Mouse (Mus musculus) midbrain, embryonic 13.5 days (tissue): ENCODE results near the gene Sh2d5. TPM values are rescaled to one million over a fixed set of nuclear protein-coding genes. Genes with fewer than 3 reads are reported as not detected.
A peak's percentile ranks its signal among the peaks of the same experiment; 100 is the strongest.

Experiments used
- ATAC-seq: fragments of 200-750 bp; cut with Nextera tagmentation; 2 replicates; pipeline ENCODE4 v1.8.0; 2017; ENCODE audit warnings: mild to moderate bottlenecking, moderate TSS enrichment, moderate library complexity
- H3K27ac ChIP-seq: fragments of 300-500 bp; sonication (generic); 2 replicates; pipeline ENCODE4 v1.5.1; 2015; ENCODE audit warnings: inconsistent platforms, mild to moderate bottlenecking, moderate library complexity
- H3K27me3 ChIP-seq: fragments of 300-500 bp; sonication (generic); 2 replicates; pipeline ENCODE4 v1.6.1; 2015; ENCODE audit warnings: mild to moderate bottlenecking, inconsistent platforms
- H3K36me3 ChIP-seq: fragments of 300-500 bp; sonication (generic); 2 replicates; pipeline ENCODE4 v1.6.1; 2015; ENCODE audit warnings: mild to moderate bottlenecking, inconsistent platforms
- H3K4me1 ChIP-seq: fragments of 300-500 bp; sonication (generic); replicated peaks from 2 replicates; pipeline ENCODE4 v1.6.1; 2015; ENCODE audit warnings: inconsistent platforms
- H3K4me2 ChIP-seq: fragments of 300-500 bp; sonication (generic); replicated peaks from 2 replicates; pipeline ENCODE4 v1.6.1; 2015; ENCODE audit warnings: moderate library complexity, mild to moderate bottlenecking, inconsistent platforms
- H3K4me3 ChIP-seq: fragments of 300-500 bp; sonication (generic); replicated peaks from 2 replicates; pipeline ENCODE4 v1.5.1; 2015; ENCODE audit warnings: mild to moderate bottlenecking, inconsistent platforms
- H3K9ac ChIP-seq: fragments of 300-500 bp; sonication (generic); replicated peaks from 2 replicates; pipeline ENCODE4 v1.6.1; 2015; ENCODE audit warnings: mild to moderate bottlenecking, inconsistent platforms
- H3K9me3 ChIP-seq: fragments of 300-500 bp; sonication (generic); 2 replicates; pipeline ENCODE4 v1.6.1; 2016; ENCODE audit warnings: mild to moderate bottlenecking, inconsistent platforms
- WGBS: fragments of 180-500 bp; shearing (Covaris S2); methylation state at CpG from one replicate; pipeline ENCODE4 v1.1.7; 2015; 5-methylcytosine and 5-hydroxymethylcytosine counted together
- polyA plus RNA-seq: library from polyadenylated mRNA; unstranded; fragments of >200 nt; fragmentation: Nextera tagmentation; extraction: Ambion mirVana; gene quantifications from 2 replicates; pipeline ENCODE4 v1.2.1, GENCODE M21; 2015

Gene Sh2d5
- polyA plus RNA-seq, 1 experiment from 2014 or later: 8.5 TPM

- H3K9ac ChIP-seq: no peak overlapping the region
- peaks cover 21% of the 10 kb centered on the region for H3K27me3 ChIP-seq
- no peaks in the 10 kb centered on the region for H3K36me3 ChIP-seq
- H3K4me3 ChIP-seq: no peak overlapping the region
- H3K4me1 ChIP-seq: peaks cover 6% of the 10 kb centered on the region
- ATAC-seq: no peak
- 93% methylated on average over 10 of the region's 10 CpGs for WGBS
- H3K4me2 ChIP-seq: no peak overlapping the region
- H3K9me3 ChIP-seq: no peaks in the 10 kb centered on the region
- H3K27ac ChIP-seq: no peak overlapping the region
Observed at GRCm38 (mm10) chr4:138267869-138268268, 17.7 kb downstream of the Sh2d5 start.

DNA sequence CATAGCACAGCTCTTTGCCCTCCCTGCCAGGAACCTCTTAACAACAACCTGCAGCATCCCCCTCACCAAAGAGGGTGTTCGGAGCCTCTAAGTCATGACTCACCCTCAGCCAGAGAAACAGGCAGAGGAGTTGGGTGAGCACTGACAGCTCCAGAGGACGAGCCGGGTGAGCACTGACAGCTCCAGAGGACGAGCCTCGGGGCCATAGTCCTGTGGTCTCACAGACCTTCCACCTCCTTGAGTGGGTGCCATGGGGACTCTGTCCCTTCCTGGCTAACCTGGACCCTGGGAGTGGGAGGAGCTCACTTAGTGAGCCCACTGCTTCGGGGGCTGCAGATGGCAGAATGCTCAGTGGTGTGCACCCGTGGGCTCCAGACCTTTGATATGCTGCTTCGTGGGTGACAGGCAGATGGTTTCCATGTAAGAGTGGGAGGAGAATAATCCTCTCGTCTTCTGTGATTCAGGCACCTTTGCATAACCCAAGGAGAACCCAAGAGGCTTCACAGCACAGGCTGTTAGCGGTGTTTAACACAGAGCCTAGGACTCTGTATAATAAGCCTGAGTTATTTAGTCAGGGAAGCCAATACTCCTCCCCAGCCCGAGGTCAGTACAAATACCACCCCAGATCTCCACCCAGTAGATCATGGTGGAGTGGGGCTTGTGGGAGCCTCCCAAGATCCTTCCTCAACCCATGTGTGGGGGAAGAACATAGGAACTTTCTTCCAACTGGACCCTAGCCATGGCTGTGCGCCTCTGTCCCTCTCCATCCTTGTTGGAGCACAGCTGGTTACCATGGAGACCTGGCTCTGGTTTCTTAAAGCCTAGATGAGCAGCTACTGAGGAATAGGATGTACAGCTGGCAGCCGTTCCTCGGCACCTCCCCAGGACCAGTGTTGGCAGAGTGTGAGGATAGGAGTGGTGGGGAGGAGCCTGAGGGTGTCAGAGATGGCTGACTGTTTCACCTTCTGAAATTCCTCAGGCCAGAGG lies 22.1 kb downstream of the Sh2d5 start:
- 0 out of 2 replicates have a peak, but pooled peaks cover 4% of the 10 kb centered on the region for H3K4me1 ChIP-seq
- WGBS: 71% methylated on average over 14 of the region's 14 CpGs

DNA sequence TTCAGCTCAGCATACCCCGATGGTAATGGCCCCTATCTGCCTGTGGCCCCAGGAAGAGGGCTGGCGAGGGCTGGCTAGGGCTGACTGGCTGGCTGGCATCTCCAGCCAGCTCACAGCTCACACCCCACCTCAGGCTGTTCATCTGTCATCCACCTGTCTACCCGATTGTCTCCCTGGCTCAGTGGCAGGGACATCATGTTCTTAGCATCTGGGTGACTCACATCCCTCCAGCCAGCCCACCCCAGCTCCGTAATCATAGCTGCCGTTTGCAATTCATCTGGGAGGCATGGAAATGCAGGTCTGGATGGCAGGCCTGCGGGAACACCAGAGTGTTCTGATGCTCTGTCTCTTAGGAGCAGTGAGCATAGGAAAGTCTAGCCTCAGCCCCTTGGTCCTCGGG lies 28.1 kb downstream of the Sh2d5 start:
- no peaks in the 10 kb centered on the region for H3K9me3 ChIP-seq
- H3K4me1 ChIP-seq: no peaks in the 10 kb centered on the region
- H3K9ac ChIP-seq: no peak overlapping the region
- 0 out of 2 replicates have a peak, but pooled peaks cover 7% of the 10 kb centered on the region for H3K27me3 ChIP-seq
- H3K4me2 ChIP-seq: no peak overlapping the region
- H3K36me3 ChIP-seq: no peaks in the 10 kb centered on the region
- no peak overlapping the region for H3K4me3 ChIP-seq
- no peak overlapping the region for H3K27ac ChIP-seq
- WGBS: 84% methylated on average over 7 of the region's 7 CpGs
- ATAC-seq: no peak

More for the DNA sequence above, 22.1 kb downstream of the Sh2d5 start:
- no peaks in the 10 kb centered on the region for H3K27me3 ChIP-seq
- H3K9ac ChIP-seq: no peak overlapping the region
- H3K4me3 ChIP-seq: no peak overlapping the region
- ATAC-seq: no peak
- no peaks in the 10 kb centered on the region for H3K36me3 ChIP-seq
- no peaks in the 10 kb centered on the region for H3K9me3 ChIP-seq
- H3K27ac ChIP-seq: no peak overlapping the region
- no peak overlapping the region for H3K4me2 ChIP-seq

GRCm38 (mm10) chr4:138282834-138283233 lies 32.6 kb downstream of the Sh2d5 start:
- no peaks in the 10 kb centered on the region for H3K36me3 ChIP-seq
- H3K4me1 ChIP-seq: no peaks in the 10 kb centered on the region
- H3K9ac ChIP-seq: no peak overlapping the region
- H3K27me3 ChIP-seq: 0 out of 2 replicates have a peak, but pooled peaks cover 3% of the 10 kb centered on the region
- H3K4me3 ChIP-seq: no peak overlapping the region
- peak; percentile 58; the same call in 1 of the 2 replicates for ATAC-seq
- H3K9me3 ChIP-seq: 0 out of 2 replicates have a peak, but pooled peaks cover 6% of the 10 kb centered on the region
- no peak overlapping the region for H3K27ac ChIP-seq
- H3K4me2 ChIP-seq: no peak overlapping the region
- 22% methylated on average over 4 of the region's 4 CpGs for WGBS

DNA sequence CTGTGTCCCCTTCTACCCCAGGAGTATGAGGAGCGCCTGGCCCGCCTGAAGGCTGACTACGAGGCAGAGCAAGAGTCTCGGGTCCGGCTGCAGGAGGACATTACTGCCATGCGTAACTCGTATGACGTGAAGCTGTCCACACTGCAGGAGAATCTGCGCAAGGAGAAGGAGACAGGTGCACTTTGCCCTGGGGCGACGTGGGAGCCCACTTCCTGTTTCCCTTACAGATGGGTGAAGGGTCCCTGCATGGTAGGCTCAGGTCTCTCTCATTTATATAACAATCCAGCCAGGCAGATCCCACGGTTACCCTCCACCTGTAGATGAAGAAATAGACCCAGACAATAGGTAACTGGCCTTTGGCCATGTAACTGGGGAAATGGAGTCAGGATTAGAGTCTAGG lies 36.2 kb downstream of the Sh2d5 start:
- no peak overlapping the region for H3K27ac ChIP-seq
- 0 out of 2 replicates have a peak, but pooled peaks cover 4% of the 10 kb centered on the region for H3K27me3 ChIP-seq
- 86% methylated on average over 12 of the region's 12 CpGs for WGBS
- H3K9ac ChIP-seq: no peak overlapping the region
- H3K4me1 ChIP-seq: no peaks in the 10 kb centered on the region
- no peak overlapping the region for H3K4me2 ChIP-seq
- ATAC-seq: no peak
- no peaks in the 10 kb centered on the region for H3K36me3 ChIP-seq
- H3K4me3 ChIP-seq: no peak overlapping the region
- H3K9me3 ChIP-seq: 0 out of 2 replicates have a peak, but pooled peaks cover 6% of the 10 kb centered on the region

DNA sequence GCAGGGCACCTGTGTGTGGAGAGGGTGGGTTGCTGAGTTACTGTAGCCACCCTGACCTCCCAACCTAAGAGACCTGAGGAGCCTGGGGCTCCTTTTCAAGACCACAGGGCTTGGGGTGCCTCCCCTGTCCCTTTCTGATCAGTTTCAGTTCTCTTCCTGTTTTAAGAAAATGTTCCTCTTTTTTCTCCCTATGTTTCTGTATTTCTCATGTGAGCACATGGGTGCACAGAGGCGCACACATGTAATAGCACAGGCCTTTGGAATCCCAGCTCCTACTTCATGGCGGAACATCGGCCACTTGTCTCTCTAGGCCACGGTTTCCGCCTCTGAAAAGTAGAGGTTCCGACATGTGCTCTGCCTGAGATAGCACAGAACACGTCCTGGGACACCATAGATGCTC lies 38.5 kb downstream of the Sh2d5 start:
- Histone ChIP-seq H3K27me3 (0 out of 2 replicates have a peak, but pooled peaks cover 4% of the 10 kb centered on the region), H3K4me1 (no peaks in the 10 kb centered on the region), H3K9me3 (0 out of 2 replicates have a peak, but pooled peaks cover 6% of the 10 kb centered on the region), H3K4me3 (no peak overlapping the region), H3K36me3 (no peaks in the 10 kb centered on the region), H3K27ac (no peak overlapping the region), H3K9ac (no peak overlapping the region), H3K4me2 (no peak overlapping the region)
- no peak for ATAC-seq
- 84% methylated on average over 7 of the region's 7 CpGs for WGBS

- H3K4me2 ChIP-seq: no peak overlapping the region
- no peaks in the 10 kb centered on the region for H3K4me1 ChIP-seq
- no peak for ATAC-seq
- WGBS: 88% methylated on average over 13 of the region's 13 CpGs
- no peak overlapping the region for H3K9ac ChIP-seq
- no peaks in the 10 kb centered on the region for H3K9me3 ChIP-seq
- H3K27me3 ChIP-seq: 0 out of 2 replicates have a peak, but pooled peaks cover 4% of the 10 kb centered on the region
- no peak overlapping the region for H3K4me3 ChIP-seq
- no peaks in the 10 kb centered on the region for H3K36me3 ChIP-seq
- H3K27ac ChIP-seq: no peak overlapping the region
Observed at GRCm38 (mm10) chr4:138292028-138292427, 41.8 kb downstream of the Sh2d5 start.

- WGBS: 72% methylated on average over 18 of the region's 18 CpGs
- no peak overlapping the region for H3K4me2 ChIP-seq
- no peak overlapping the region for H3K9ac ChIP-seq
- no peaks in the 10 kb centered on the region for H3K27me3 ChIP-seq
- no peak overlapping the region for H3K4me3 ChIP-seq
- H3K27ac ChIP-seq: peak overlapping the region; percentile 64
- no peaks in the 10 kb centered on the region for H3K36me3 ChIP-seq
- H3K4me1 ChIP-seq: no peaks in the 10 kb centered on the region
- H3K9me3 ChIP-seq: no peaks in the 10 kb centered on the region
- peak; percentile 82 for ATAC-seq
Observed at GRCm38 (mm10) chr4:138293261-138293948, 43.2 kb downstream of the Sh2d5 start.

DNA sequence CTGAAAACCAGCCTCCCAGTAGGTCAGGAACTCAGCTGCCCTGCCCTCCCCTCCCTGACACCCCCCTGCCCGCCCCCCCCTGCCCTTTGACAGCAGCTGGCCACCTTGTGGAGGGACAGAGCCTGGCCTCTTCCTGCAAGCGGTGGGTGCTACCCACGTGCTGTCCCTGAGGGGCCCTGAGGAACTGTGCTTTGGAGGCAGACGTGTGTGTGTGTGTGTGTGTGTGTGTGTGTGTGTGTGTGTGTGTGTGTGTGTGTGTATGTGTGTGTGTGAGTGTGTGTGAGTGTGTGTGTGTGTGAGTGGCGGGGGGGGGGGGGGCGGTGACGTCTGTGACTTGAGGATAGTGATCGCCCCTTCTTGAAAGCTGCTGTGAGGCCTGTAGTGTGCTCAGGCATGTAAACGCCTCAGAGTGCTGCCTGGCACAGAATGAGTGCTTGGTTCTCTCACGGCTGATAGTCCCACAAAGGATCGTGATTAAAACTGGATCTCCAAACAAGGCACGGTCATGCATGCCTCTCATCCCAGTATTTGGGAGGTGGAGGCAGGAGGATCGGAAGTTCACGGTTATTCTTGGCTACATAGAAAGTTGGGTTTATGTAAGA lies 43.8 kb downstream of the Sh2d5 start:
- peak overlapping the region; percentile 64 for H3K27ac ChIP-seq
- peak; percentile 73 for ATAC-seq
- H3K36me3 ChIP-seq: no peaks in the 10 kb centered on the region
- H3K4me1 ChIP-seq: no peaks in the 10 kb centered on the region
- H3K4me3 ChIP-seq: no peak overlapping the region
- no peaks in the 10 kb centered on the region for H3K9me3 ChIP-seq
- H3K9ac ChIP-seq: no peak overlapping the region
- H3K27me3 ChIP-seq: no peaks in the 10 kb centered on the region
- H3K4me2 ChIP-seq: no peak overlapping the region
- 80% methylated on average over 10 of the region's 14 CpGs for WGBS

- no peak for ATAC-seq
- peaks cover 26% of the 10 kb centered on the region for H3K4me1 ChIP-seq
Observed at GRCm38 (mm10) chr4:138301271-138301780, 51.1 kb downstream of the Sh2d5 start.

DNA sequence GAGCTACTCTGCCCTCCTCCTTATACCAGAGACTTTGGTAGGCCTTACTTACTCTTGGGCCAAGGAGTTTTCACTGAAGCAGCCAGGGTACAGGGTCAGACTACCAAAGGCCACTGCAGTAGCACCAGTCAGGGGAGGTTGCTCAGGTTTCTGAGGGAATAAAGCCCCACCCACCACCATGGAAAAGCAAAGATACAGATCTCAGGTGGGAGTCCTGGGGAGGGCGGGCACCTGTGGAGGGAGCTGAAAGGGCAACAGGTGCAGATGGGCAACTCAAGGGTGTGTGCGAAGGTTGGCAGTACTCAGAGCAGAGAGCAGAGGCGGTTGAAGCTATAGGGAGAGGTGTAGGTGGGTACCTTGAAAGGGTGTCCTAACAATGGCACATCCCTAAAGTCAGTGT lies 52.8 kb downstream of the Sh2d5 start:
- peaks cover 31% of the 10 kb centered on the region for H3K4me1 ChIP-seq
- no peak for ATAC-seq

More at GRCm38 (mm10) chr4:138301271-138301780, 51.1 kb downstream of the Sh2d5 start:
- no peaks in the 10 kb centered on the region for H3K9me3 ChIP-seq
- no peak overlapping the region for H3K4me2 ChIP-seq
- WGBS: 86% methylated on average over 10 of the region's 10 CpGs
- H3K27ac ChIP-seq: no peak overlapping the region
- no peak overlapping the region for H3K9ac ChIP-seq
- no peaks in the 10 kb centered on the region for H3K36me3 ChIP-seq
- no peaks in the 10 kb centered on the region for H3K27me3 ChIP-seq
- H3K4me3 ChIP-seq: no peak overlapping the region

More for the DNA sequence above, 52.8 kb downstream of the Sh2d5 start:
- H3K9ac ChIP-seq: no peak overlapping the region
- peaks cover 9% of the 10 kb centered on the region for H3K36me3 ChIP-seq
- H3K4me3 ChIP-seq: no peak overlapping the region
- WGBS: 87% methylated on average over 3 of the region's 3 CpGs
- no peak overlapping the region for H3K4me2 ChIP-seq
- no peaks in the 10 kb centered on the region for H3K9me3 ChIP-seq
- H3K27me3 ChIP-seq: no peaks in the 10 kb centered on the region
- no peak overlapping the region for H3K27ac ChIP-seq
